Mouse (Mus musculus) G1E (cell line): ENCODE measurements around the gene Sox5.

ENCODE experiments used
- CTCF ChIP-seq: IDR thresholded peaks from 2 replicates; pipeline ENCODE4 v1.5.1; 2012; ENCODE audit warnings: low read depth, low read length, inconsistent platforms, mixed read lengths
- GATA1 ChIP-seq: IDR thresholded peaks from 2 replicates; pipeline ENCODE4 v1.6.1; 2012; ENCODE audit warnings: borderline replicate concordance, low read length, inconsistent platforms, mixed read lengths
- GATA2 ChIP-seq: IDR thresholded peaks from 2 replicates; pipeline ENCODE4 v1.6.1; 2012; ENCODE audit warnings: low read depth, low read length, inconsistent platforms, borderline replicate concordance
- POLR2AphosphoS5 ChIP-seq: IDR thresholded peaks from 2 replicates; pipeline ENCODE4 v1.6.1; 2012; ENCODE audit warnings: low read depth, low read length, inconsistent platforms; ENCODE audit not compliant: insufficient replicate concordance
- TAL1 ChIP-seq: conservative IDR thresholded peaks from 2 replicates; pipeline ENCODE4 v1.6.1; 2012; ENCODE audit warnings: low read depth, low read length, inconsistent platforms, mixed read lengths

DNA sequence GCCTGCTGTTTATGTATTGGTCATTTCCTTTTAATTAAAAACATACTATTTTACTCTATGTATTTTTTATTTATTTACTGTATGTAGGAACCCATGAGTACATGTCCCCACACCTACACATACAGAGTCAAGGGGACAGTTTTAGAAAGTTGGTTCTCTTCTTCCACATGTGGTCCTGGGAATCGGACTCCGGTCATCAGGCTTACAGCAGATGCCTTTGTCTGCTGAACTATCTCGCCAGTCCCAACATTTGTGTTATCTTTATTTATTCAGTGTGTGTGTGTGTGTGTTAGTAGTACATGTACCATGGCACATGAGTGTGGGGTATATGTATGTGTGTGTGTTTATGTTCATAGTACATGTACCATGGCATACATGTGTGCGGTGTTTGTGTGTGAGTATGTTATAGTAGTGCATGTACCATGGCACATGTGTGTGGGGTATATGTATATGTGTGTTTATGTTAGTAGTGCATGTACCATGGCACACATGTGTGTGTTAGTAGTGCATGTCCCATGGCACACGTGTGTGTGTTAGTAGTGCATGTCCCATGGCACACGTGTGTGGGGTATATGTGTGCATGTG is 43.3 kb upstream of the Sox5 start:
- TF ChIP-seq CTCF (no peak), POLR2AphosphoS5 (no peak), GATA1 (no peak), TAL1 (no peak), GATA2 (no peak)
